Mouse (Mus musculus): ENCODE results near the gene Cnksr1.

Cnksr1 gene

GRCm38 (mm10) chr4:134203340-134203896 lies 34.8 kb downstream of the Cnksr1 start:
- 88% methylated on average over 17 of the region's 17 CpGs for WGBS

GRCm38 (mm10) chr4:134202904-134203303 lies 35.3 kb downstream of the Cnksr1 start, which contains the start of gene Gm7534:
TSS of gene Gm7534 (minus strand) at chr4:134203004.
- WGBS: 94% methylated on average over 4 of the region's 4 CpGs

DNA sequence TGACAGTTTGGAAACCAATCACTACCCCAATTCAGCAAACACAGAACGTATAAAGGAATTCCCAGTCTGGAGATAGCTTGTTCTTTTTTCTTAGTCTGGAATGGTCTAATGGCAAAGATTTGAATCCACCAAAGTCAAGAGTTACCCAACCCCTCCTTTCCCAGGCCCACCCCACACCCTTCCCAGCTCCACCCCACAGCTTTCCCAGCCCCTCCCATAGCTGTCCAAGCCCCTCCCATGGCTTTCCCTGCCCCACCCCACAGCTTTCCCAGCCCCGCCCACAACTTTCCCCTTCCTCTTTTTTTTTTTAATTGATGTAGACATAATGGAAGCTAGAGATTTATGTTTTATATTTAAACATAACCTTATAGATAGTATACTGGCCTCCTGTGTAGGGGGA lies 38.8 kb downstream of the Cnksr1 start:
- 90% methylated on average over 2 of the region's 2 CpGs for WGBS

GRCm38 (mm10) chr4:134186268-134186667 lies 51.9 kb downstream of the Cnksr1 start:
- 1% methylated on average over 22 of the region's 22 CpGs for WGBS

GRCm38 (mm10) chr4:134185569-134185968 lies 52.6 kb downstream of the Cnksr1 start:
- WGBS: 72% methylated on average over 3 of the region's 3 CpGs

DNA sequence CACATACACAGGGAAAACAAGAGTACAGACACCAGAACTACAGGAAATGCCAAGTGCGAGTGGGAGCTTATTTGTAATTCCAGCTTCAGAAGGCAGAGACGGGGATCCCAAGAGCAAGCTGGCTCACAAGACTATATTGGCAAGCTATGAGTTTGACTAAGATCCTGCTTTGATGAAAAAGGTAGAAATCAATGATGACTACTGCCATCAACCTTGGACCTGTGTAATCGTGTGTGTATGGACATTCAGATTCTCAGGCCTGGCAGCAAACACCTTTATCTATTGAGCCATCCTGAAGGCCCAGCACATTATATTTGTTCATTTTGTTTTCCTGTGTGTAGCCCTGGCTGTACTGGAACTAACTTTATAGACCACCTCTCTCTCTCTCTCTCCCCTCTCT lies 54.5 kb downstream of the Cnksr1 start:
- 58% methylated on average over 3 of the region's 3 CpGs for WGBS

GRCm38 (mm10) chr4:134181112-134181511 lies 57.1 kb downstream of the Cnksr1 start:
- 100% methylated on average over 1 of the region's 1 CpGs for WGBS

Measured in cerebral cortex, adult 2 months (tissue).